Mouse (Mus musculus): ENCODE results near the gene Mthfd2.

Gene Mthfd2

DNA sequence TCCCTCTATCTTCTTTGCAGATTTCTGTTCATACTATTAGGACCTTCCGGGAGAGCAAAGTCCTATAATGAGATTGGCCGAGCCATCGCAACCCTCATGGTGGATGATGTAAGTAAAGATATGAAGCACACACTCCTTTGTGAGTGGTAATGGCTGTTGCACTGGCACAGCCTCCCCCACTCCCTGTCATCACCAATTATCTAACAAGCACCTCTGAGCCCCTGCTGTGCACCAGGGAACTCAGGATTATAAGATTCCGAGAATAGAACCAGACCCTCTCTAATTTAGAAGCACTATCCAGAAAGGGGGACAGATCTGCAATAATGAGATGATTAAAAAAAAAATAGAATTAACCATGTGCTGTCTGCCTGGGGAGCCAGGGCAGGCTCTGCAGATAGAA is 60.1 kb downstream of the Mthfd2 start:
- peak; percentile 90 for DNase-seq

DNA sequence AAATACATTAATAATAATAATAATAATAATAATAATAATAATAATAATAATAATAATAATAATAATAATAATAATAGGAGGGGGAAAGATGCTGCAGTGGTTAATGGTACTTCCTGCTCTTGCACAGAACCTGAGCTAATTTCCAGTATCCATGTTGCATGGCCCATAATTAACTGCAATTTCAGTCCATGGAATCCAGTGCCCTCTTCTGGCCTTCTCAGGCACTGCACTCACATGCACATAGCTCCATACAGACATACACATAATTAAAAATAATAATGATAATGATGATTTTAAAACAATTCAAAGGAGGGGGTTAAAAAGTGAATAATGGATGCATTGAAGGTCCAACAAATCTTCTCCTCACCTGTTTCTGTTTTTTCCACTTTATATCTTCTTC is 60.5 kb downstream of the Mthfd2 start:
- peak; percentile 70 for DNase-seq

- no peak for DNase-seq
Observed at GRCm38 (mm10) chr6:83264516-83264915, 61.2 kb downstream of the Mthfd2 start.
